Mouse (Mus musculus) liver, embryonic 14.5 days (tissue): ENCODE results near the gene Srpx.

ENCODE experiments used
- CTCF ChIP-seq: IDR thresholded peaks from 2 replicates; pipeline ENCODE4 v1.5.1; 2016; ENCODE audit warnings: antibody characterized with exemption, low read depth, control low read depth
- EP300 ChIP-seq: IDR thresholded peaks from 2 replicates; pipeline ENCODE4 v1.6.1; 2016; ENCODE audit warnings: antibody characterized with exemption, low read depth

- TF ChIP-seq CTCF (no peak), EP300 (no peak)
These were observed 109.7 kb downstream of the Srpx start for GRCm38 (mm10) chrX:10007675-10008270.
